Mouse (Mus musculus): ENCODE measurements around the gene Cdk14.
"Not testable (repeated sequence)": the region's sequence is repeated elsewhere in the genome, so short reads cannot be mapped to it uniquely, and the experiment has no call there.

The Cdk14 gene

GRCm38 (mm10) chr5:4917274-4917673 lies 502.8 kb downstream of the Cdk14 start:
- DNase-seq (ENCODE audit: low spot score in 2 of 2): peak in 1 of 2 experiments; percentile 18

DNA sequence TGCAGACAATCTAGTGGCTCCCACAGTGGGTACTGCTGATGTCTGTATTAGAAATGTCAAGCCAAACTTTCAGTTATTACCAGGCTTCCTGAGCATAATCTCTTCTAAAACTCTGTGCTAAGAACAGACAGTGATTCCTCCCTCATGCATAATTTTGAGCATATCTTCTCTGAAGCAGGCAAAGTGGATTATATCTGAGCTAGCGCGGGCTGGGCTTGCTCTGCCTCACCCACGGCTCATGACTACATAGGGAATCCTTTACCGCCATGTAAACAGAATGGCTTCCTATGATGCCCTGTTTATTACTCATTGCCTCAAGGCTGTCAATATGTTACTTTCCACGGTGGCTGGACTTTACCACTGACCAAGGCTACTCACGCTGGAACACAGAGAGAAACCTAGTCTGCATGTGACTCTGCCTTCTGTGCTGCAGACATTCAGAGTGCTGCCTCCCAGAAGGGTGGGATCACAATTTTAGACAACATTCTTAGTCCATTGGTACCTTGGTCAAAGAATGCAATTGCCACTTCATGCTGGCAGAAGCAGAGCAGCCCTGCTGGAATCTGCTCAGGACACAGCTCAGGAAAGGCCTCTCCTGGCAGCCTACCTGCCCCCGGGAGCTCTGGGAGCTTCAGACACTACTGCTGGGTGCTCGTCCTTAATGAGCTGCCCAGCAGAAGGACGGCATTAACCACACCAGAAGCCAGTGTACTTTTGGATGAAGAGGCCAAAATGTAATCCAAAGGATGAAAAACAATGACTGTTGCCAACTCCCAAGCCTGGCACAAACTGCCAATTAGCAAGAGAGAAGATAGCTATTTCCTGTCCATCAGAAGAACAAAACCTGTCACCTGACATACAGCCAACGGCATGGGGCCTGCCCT lies 503.5 kb downstream of the Cdk14 start:
- DNase-seq (ENCODE audit: low spot score in 2 of 2): peak in 1 of 2 experiments; percentile 31

- not testable (repeated sequence) for DNase-seq (ENCODE audit: low spot score in 2 of 2)
Measured at GRCm38 (mm10) chr5:4904911-4905310, 515.2 kb downstream of the Cdk14 start.

DNA sequence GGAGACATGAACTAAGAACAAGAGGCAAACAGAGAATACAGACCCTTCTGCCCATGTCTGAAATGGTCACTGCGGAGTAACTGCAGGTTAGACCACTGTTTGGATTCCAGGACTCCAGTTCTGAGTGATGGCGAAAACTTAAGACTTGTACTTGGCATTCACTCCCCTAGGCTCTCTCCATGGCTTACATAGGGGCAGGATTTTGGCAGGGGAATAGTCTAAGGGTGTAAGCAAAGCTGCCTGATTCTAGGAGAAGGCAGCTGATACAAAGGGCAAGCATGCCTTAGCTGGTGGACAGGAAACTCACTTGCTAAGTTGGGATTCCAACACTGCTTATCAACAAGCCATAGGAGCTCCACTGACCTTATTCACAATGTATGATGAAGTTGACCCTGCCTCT lies 521.9 kb downstream of the Cdk14 start:
- no peak for DNase-seq (ENCODE audit: low spot score in 2 of 2)

- DNase-seq (ENCODE audit: low spot score in 2 of 2): no peak
Measured at GRCm38 (mm10) chr5:4894988-4895387, 525.1 kb downstream of the Cdk14 start.

GRCm38 (mm10) chr5:4893852-4894207 lies 526.3 kb downstream of the Cdk14 start:
- DNase-seq (ENCODE audit: low spot score in 2 of 2): no peak

GRCm38 (mm10) chr5:4893206-4893851 lies 526.8 kb downstream of the Cdk14 start:
- DNase-seq (ENCODE audit: low spot score in 2 of 2): no peak

GRCm38 (mm10) chr5:4892734-4893133 lies 527.4 kb downstream of the Cdk14 start:
- DNase-seq (ENCODE audit: low spot score in 2 of 2): no peak

DNA sequence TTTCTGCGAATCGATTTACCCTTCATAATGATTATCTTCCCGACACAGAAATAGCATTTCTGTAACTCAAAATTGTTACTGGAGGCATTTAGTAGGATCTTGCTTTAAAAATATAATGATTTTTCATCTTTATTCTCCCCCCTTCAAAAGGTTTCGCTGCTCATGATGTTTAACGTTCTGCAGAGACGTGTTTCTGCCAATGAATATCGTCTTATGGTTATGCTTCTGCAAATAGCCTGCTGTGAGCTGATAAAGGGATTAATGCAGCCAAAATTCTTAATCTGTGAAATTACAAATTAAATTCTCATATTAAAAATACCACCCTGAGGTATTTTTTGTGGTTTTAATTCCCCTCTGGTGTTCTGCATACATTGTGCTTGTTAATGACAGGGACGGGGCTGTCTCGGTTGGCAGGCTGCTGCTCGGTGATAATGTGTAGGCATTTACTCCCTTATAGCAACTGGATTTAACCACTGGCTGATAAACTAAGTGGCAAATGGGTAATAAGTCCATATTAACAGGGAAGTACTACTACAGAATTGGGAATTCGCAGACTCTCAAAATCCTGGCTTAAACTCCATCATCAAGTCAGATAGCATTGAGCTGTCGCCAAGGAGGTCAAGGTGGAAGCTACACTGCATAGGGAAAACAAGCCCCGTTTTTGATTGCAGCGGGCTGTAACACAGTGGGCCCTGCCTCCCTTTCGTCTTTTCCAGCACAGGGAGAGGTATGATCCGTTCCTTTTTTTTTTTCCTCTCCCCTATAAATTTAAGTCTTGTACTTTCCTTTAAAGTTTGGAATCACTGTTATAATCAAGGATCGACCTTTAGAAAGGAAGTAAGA lies 528.0 kb downstream of the Cdk14 start:
- DNase-seq (ENCODE audit: low spot score in 2 of 2): no peak

- DNase-seq (ENCODE audit: low spot score in 2 of 2): no peak
Measured at GRCm38 (mm10) chr5:4887069-4887468, 533.0 kb downstream of the Cdk14 start.

DNA sequence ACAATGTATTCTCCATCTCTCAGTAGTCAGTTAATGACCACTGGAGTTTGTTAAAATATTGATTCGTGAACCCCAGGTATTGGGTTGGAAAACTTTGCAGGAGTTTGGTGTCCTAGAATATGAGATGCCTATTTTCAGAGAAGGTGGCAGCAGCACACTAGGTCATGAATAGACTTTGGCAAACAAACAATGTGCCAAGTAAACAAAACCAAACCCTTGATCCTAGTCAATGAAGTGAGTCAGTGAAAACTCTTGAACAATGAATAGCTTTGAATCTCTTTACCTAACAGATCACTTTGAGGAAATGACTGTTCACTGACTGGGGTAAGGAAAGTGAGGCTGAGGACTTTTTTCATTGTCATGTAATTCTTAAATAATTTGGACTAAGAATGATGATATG lies 537.3 kb downstream of the Cdk14 start:
- no peak for DNase-seq (ENCODE audit: low spot score in 2 of 2)

DNA sequence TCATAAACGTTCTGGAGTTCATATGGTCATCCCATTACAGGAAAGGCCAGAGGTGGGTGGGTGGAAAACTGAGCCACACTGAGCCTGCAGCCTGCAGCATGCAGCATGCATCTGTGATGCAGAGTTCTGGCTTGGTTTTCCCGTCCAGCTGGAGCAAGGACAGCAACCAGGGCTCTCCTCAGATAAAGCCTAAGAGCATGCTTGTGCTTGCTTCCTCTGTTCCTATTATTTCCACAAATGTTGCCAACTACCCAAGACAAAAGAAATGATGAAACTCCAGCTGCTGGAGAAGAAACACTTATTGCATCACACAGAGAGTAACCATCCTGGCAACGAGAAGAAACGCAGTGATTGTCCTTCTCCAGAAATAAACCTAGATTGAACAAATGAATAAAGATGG lies 539.8 kb downstream of the Cdk14 start:
- no peak for DNase-seq (ENCODE audit: low spot score in 2 of 2)

GRCm38 (mm10) chr5:4878934-4879333 lies 541.2 kb downstream of the Cdk14 start:
- DNase-seq (ENCODE audit: low spot score in 2 of 2): no peak

- no peak for DNase-seq (ENCODE audit: low spot score in 2 of 2)
Measured at GRCm38 (mm10) chr5:4877638-4878037, 542.5 kb downstream of the Cdk14 start.

GRCm38 (mm10) chr5:4877131-4877631 lies 542.9 kb downstream of the Cdk14 start:
- DNase-seq (ENCODE audit: low spot score in 2 of 2): no peak

DNA sequence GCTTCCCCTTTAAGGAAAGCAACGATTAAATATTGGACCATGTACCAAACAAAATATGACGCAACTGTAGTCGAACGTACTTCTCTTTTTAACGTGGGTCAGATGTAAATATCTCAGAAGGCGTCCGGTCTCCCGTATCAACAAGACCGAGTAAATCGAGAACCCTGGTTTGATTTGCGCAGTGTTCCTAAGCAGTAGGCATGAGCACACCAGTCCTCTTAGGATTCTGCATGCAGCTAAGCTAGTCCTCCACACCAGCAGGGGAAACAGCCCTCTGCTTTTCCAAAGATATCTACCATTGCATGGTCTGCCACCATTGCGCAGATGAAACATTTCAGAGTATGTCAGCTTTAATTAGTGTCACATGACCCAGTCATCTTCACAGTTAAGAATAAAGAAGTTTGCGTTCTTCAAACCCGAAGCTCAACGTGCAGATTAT lies 543.4 kb downstream of the Cdk14 start:
- no peak for DNase-seq (ENCODE audit: low spot score in 2 of 2)

- DNase-seq (ENCODE audit: low spot score in 2 of 2): no peak
Measured at GRCm38 (mm10) chr5:4870041-4870726, 549.9 kb downstream of the Cdk14 start.

DNA sequence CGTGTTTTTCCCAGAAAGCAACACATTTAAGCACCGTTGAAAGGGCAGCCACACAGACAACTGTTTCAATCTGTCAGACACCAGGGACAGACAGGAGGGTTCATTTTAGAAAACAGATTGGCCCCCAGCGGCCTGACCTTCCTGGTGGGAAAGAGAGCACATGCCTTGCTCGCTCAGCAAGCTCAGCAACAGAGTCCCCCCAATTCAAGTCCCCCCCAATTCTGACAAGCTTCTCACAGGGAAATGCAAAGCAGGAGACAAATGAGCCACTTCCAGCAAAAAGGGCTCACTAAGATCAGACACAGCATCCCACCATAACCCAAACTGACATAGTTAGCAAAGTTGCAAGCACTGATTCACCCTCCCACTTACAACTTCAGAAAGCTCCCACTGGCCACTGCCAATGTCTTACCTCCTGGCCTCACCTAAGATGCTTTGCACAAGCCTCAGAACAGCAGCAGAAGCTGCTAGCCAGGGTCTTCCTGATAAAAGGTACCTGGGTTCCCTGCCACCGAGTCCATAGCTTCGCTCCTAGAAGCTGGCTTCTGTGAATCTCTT lies 551.5 kb downstream of the Cdk14 start:
- DNase-seq (ENCODE audit: low spot score in 2 of 2): no peak

- DNase-seq (ENCODE audit: low spot score in 2 of 2): no peak
Measured at GRCm38 (mm10) chr5:4867849-4868562, 552.1 kb downstream of the Cdk14 start.

DNA sequence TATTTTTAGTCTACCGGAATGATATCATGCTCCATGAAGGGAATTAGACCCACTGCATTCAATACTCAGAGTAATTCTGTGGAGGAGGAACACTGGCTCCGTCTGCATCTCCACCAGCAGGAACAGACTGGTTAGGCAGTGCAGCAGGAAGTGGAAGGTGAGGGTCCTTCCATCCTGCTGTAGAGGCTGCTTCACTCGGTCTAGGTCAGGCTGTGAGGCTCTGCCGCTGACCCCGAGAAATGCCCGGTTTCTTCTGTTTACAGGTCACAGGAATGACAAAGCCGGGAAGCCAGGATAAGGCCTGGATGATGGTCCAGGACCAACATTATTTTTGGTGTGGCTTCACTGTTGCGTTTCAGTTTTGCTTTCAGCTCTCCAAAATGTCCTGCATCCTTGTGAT lies 553.2 kb downstream of the Cdk14 start:
- DNase-seq (ENCODE audit: low spot score in 2 of 2): no peak
